Mouse (Mus musculus) large intestine, adult 2 months (tissue): ENCODE measurements around the gene C2cd2l. TPM values are rescaled to one million over a fixed set of nuclear protein-coding genes. Genes with fewer than 3 reads are reported as not detected.
"Not testable (repeated sequence)": the region's sequence is repeated elsewhere in the genome, so short reads cannot be mapped to it uniquely, and the experiment has no call there.

ENCODE experiments used
- DNase-seq: peaks from one replicate; pipeline ENCODE4 v3.0.0-alpha.2; 2012; ENCODE audit warnings: low read depth, low spot score
- WGBS: fragments of 180-500 bp; shearing (Covaris S2); methylation state at CpG from one replicate; pipeline ENCODE4 v1.1.7; 2018; 5-methylcytosine and 5-hydroxymethylcytosine counted together
- polyA plus RNA-seq: library from polyadenylated mRNA; depleted of rRNA; stranded (reverse); fragments of >200 nt; gene quantifications from 2 replicates; pipeline ENCODE4 v1.2.3, GENCODE M21; 2012

The C2cd2l gene
- polyA plus RNA-seq, 1 experiment = 114 TPM

GRCm38 (mm10) chr9:44318076-44318825, 1.8 kb downstream of the C2cd2l start:
- DNase-seq = no peak
- 38% methylated on average over 5 of the region's 5 CpGs for WGBS

- no peak for DNase-seq
- whole genome bisulfite sequencing = 82% methylated on average over 4 of the region's 4 CpGs
These were observed 2.6 kb downstream of the C2cd2l start for GRCm38 (mm10) chr9:44317452-44317851.

GRCm38 (mm10) chr9:44314910-44315309, 5.2 kb downstream of the C2cd2l start:
- DNase-seq = no peak

DNA sequence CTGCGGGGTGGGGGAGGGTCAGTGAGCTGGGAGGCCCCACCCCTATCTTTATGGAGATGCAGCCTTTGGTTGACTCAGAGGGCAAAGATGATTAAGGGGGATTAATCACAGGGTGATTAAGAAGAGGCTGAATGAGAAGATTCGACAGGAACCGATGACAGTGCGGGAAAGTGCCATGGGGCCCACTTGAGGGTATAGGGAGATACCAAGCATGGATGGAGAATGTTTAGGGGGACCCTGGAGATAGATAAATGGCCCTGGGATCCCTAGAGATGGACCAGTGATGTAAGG, 5.9 kb downstream of the C2cd2l start:
- WGBS = 84% methylated on average over 4 of the region's 4 CpGs
- DNase-seq = no peak

More at GRCm38 (mm10) chr9:44314910-44315309, 5.2 kb downstream of the C2cd2l start:
- WGBS = 94% methylated on average over 18 of the region's 18 CpGs

DNA sequence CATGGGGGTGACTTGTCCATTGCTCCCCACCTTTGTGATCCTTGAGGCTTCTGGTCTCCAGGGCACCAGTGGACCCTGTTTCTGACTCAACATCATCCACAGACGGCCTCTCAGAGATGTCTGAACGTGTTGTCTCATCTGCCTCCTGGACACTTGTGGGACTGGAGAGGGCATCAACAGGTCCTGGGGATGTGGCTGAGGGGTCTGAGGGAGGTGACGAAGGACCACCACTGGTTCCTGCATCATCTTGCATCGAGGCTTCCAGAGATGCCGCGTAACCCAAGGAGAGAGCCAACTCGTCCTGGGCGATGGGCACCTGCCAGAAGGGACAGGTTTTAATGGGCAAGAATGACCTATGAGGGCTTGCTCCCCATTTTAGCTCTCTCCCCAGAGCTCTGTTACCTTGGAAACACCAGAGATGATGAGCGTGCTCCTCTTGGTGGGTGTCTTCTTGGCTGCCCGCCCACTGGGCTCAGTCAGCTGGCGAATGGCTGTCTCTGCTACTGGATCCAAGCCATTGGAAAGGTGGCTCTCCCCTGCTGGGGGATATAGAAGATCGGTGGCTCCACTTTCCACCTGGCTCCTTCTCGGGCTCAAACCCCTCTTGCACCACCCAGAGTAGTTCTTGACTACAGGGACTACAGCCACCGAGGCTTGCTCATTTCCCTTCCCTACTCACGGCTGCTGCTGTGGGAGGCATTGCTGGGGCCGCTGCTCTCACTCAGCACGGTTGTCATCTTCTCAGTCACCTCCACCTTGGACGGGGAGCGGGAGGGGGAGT, 6.4 kb downstream of the C2cd2l start:
- 89% methylated on average over 19 of the region's 19 CpGs for WGBS
- no peak for DNase-seq

- 29% methylated on average over 27 of the region's 27 CpGs for WGBS
- no peak for DNase-seq
These were observed 8.7 kb downstream of the C2cd2l start for GRCm38 (mm10) chr9:44311136-44312134.

DNA sequence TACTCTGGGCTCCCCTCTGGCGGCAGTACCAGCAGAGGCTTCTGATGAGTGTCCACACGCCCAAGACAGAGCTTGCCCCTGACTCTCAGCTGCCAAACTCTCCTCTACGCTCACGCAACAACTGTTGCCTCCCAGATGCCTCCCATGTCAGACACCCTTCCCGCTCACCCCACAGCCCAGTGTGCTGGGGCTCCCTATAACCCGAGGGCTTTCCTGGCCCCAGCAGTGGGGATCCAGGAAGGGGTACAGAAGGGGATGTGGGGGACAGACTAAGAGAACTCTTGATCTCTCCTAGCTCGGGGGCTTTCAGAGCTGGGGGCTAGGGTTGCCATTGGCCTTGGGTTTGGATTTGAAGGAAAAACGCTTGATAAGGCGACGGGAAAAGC, 9.3 kb downstream of the C2cd2l start:
- 53% methylated on average over 10 of the region's 10 CpGs for WGBS
- no peak for DNase-seq

DNA sequence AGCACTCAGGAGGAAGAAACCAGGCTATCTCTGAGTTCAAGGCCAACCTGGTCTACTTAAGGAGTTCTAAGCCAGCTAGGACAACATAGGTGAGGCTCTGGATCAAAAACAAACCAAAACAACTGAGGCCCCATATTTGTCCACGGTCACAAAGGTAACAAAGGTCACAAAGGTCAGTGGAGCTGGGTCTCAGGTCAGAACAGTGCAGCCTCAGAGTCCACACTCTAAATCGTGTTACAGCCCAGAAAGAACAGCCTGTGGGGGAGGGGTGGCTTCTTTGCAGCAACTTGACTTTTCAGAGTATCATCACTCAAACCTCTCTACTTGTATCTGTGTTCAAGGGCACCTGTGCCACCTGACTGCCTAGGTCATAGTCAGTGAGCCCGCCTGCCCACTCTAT, 10.3 kb downstream of the C2cd2l start:
- WGBS = 61% methylated on average over 3 of the region's 3 CpGs
- no peak for DNase-seq

DNA sequence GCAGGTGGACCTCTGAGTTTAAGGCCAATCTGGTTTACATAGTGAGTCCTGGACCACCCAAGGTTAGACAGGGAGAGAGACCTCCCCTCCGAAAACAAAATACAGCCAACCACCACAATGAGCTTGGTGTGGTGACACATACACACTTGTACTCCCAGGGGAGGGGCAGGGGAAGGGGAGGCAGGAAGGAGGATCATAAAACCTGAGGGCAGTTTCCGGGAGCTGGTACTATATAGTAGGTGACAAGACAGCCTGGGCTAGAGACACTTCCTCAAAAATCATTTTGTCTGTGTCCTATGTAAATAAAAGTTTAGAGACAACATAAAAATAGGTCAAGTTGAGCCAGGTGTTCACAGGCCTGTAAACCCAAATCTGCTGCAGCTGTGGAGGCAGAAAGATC, 12.8 kb downstream of the C2cd2l start:
- 68% methylated on average over 2 of the region's 2 CpGs for WGBS
- DNase-seq = no peak

GRCm38 (mm10) chr9:44306532-44306931, 13.6 kb downstream of the C2cd2l start:
- no peak for DNase-seq
- WGBS = 93% methylated on average over 6 of the region's 6 CpGs

DNA sequence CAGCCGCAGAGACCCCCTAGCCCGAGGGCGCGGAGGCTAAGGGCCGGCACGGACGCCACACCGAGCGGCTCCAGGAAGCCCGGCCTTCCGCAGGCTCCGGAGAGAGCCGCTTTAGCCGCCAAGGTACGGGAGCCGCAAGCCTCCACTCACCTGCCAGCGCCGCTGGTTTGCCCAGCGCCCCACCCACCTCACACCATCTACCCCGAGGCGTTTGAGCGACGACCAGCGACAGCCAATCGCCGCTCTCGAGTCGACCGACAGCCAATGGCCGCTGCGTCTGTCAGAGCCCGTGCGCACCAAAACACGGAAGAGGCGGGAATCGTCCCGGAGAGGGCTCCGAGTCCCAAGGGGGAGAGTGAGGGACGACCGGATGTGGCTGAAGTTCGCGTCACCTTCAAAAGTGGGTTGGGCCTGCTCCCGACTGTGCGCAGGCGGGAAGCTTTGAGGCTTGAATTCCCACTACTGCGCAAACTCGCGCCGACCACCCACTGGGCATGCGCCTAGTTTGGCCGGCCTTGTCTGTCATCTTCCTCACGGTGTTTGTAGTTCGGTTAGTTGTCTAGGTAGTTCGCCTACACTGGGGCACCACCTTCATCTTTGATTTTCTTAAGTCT, 14.5 kb downstream of the C2cd2l start, which contains the start of gene Hinfp:
Hinfp (minus strand) TSS at position 206 of the 614 bp plus-strand sequence.
- WGBS = under 1% methylated on average over 54 of the region's 54 CpGs

DNA sequence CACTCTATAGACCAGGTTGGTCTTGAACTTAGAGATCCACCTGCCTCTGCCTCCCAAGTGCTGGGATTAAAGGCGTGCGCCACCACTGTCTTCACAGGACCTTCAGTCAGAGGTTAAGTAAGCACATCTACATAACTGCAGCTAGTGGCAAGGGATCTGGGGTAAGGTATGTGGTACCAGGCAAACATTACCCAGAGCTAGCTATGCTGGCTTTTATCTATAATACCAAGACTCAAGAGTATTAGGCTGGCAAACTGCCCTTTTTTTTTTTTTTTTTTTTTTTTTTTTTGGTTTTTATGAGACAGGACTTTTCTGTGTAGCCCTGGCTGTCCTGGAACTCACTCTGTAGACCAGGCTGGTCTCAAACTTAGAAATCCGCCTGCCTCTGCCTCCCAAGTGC, 20.1 kb downstream of the C2cd2l start:
- not testable (repeated sequence) for DNase-seq
- 96% methylated on average over 3 of the region's 3 CpGs for WGBS

More for the DNA sequence above, 14.5 kb downstream of the C2cd2l start, which contains the start of gene Hinfp:
- DNase-seq = peak; percentile 93

GRCm38 (mm10) chr9:44292490-44292889, 27.6 kb downstream of the C2cd2l start:
- WGBS = 68% methylated on average over 3 of the region's 3 CpGs
- no peak for DNase-seq

- 23% methylated on average over 11 of the region's 11 CpGs for WGBS
- no peak for DNase-seq
These were observed 31.2 kb downstream of the C2cd2l start for GRCm38 (mm10) chr9:44288959-44289291.

GRCm38 (mm10) chr9:44288076-44288958, 31.8 kb downstream of the C2cd2l start, which contains the start of gene Abcg4:
Abcg4 (minus strand) TSS chr9:44288615.
- WGBS = 1% methylated on average over 38 of the region's 38 CpGs
- DNase-seq = no peak

- 4% methylated on average over 47 of the region's 47 CpGs for WGBS
- no peak for DNase-seq
These were observed 32.5 kb downstream of the C2cd2l start for GRCm38 (mm10) chr9:44287401-44288075.

GRCm38 (mm10) chr9:44287003-44287400, 33.1 kb downstream of the C2cd2l start:
- 26% methylated on average over 11 of the region's 11 CpGs for WGBS
- DNase-seq = no peak

DNA sequence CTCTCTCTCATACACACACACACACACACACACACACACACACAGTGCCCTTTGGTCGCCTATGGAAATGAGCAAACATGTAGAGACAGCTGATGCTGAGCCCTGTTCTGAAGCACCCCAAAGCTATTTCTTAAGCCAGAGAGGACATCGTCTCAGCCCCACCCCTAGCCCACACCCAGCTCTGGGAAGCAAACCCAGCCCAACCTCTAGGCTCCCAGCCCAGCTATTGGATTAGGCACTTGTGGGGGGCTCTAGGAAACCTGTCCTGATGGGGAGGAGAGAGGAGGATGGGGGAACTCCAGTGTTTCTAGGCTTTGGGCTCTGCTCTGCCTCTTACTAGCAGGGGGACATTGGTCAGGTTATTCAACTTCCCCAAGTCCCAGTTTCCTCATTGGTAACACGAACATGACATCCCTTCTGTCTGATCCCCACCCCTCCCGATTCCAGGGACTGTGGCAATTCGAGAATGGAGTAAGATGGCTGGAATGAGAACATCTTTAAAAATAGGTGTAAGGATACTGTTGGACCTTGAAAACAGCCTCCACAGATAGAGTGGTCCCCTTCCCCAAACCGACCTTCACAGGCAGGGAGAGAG, 33.7 kb downstream of the C2cd2l start:
- DNase-seq = no peak
- 11% methylated on average over 6 of the region's 6 CpGs for WGBS
